Mouse (Mus musculus): ENCODE data around the gene Xrcc1.
A peak's percentile ranks its signal among the peaks of the same experiment; 100 is the strongest.
"Not testable (repeated sequence)": the region's sequence is repeated elsewhere in the genome, so short reads cannot be mapped to it uniquely, and the experiment has no call there.

Xrcc1 gene

DNA sequence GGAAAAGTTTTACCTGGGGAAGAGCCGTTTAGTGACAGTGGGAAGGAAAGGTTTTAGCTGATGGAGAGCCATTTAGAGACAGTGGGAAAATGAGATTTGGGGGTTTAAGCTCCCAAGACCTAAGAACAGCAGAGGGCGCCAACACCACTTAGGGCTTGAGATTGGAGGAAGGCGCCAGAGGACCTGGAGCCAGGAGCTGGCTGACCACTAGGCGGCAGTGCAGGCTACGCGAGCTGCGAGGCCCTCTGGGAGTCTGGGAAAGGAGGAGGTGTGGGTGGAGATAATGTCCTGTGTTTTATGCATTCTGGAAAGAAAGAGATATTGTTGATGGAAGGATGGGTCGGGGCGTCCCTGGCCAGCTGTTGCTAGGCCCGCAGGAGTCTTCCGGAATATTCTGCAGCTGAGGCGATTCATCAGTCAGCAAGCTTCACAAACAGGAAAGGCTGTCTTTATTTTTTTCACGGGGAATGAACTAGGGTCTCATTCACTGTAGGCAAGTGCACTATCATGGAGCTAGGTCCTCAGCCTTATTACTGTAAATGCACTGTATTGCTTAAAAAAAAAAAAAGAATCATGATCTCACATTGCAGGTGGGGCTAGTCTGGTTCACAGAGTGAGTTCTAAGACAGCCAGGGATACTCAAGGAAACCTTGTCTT lies 55.0 kb downstream of the Xrcc1 start:
- peak; percentile 95 for DNase-seq (ENCODE audit: low read depth, low spot score)

GRCm38 (mm10) chr7:24605561-24605960 lies 59.5 kb downstream of the Xrcc1 start:
- no peak for DNase-seq (ENCODE audit: low read depth, low spot score)

DNA sequence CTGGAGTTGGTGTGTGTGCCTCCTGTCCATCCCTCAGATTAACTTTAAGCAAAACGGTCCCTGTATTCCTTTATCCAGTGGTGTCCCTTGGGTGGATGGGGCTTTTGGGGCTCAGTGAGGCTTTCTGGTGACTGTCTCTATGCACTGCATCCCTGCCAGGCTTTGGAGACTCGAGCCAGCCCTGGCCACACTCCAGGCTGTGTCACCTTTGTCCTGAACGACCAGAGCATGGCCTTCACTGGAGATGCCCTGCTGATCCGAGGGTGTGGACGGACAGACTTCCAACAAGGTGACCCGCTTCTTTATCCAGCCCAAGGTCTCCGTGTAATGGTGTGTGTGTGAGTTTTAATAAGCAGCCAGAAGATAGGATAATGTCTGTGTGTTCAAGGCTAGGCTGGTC lies 60.0 kb downstream of the Xrcc1 start:
- DNase-seq (ENCODE audit: low read depth, low spot score) = no peak

- DNase-seq (ENCODE audit: low read depth, low spot score) = peak; percentile 72
Observed at GRCm38 (mm10) chr7:24608017-24608416, 61.9 kb downstream of the Xrcc1 start.

DNA sequence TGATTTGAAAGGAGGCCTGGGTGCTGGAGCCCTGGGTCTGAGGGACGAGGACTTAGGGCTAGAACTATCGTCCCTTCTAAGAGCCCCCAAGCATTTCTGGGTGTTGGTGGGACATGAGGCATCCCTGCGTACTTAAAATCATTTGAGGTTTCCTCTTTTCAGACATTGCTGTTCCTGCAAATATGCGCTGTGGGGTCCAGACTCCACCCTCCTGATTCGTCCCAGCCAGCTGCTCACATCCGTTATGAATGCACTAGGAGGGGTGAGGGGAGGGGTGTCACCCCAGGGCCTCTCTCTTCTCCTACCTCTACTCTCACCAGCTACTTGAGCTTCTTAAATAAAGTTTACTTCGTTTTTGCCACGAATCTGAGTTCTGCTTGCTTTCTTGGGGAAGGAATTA lies 62.5 kb downstream of the Xrcc1 start:
- DNase-seq (ENCODE audit: low read depth, low spot score) = no peak

GRCm38 (mm10) chr7:24610144-24610878 lies 64.2 kb downstream of the Xrcc1 start, which contains the start of gene Phldb3:
Gene Phldb3, plus strand, starts transcription at chr7:24610763.
- DNase-seq (ENCODE audit: low read depth, low spot score) = no peak

DNA sequence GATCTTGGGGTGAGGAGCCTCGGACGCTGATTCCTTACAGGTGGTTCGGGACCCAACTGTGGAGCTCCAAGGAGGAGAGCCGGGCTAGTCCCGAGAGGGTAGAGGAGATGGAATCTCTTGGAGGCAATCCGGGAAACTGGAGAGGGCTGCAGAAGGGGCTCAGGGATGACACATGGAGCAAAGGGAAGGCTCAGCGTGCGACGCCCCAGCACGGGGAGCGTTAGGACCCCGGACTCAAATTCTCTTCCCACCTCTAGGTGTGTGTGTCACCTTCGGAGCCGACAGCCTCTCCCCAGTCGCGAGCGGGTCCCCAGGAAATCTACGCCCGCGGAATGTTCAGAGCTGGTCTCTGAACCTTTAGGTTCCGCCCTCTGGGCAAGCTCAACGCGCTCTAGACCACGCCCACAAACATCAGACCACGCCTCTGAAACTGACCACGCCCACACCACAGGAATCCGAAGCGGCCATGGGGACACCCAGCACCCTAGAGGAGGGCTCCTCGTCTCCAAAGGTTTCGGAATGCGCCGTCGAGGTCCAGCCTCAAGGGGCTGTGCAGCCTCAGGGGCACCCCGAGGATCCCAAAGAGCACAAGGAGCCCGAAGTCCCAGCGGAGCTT lies 64.9 kb downstream of the Xrcc1 start:
- peak; percentile 80 for DNase-seq (ENCODE audit: low read depth, low spot score)

DNA sequence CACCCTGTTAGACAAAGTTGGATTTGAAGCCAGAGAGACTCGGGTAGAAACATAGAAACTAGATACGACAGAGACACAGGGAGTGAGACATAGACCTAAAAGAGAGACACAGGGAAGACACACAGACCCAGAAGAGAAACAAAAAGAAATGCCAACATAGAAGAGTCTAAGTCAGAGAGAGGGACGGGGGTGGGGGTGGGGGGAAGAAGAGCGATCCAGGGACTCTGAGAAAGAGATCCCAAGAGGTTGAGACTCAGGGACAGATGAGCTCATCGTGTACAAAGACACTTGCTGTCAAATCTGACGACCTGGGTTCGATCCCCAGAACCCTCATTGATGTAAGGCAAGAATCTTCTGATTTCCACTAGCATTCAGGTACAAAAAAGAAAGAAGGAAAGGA lies 65.6 kb downstream of the Xrcc1 start:
- no peak for DNase-seq (ENCODE audit: low read depth, low spot score)

DNA sequence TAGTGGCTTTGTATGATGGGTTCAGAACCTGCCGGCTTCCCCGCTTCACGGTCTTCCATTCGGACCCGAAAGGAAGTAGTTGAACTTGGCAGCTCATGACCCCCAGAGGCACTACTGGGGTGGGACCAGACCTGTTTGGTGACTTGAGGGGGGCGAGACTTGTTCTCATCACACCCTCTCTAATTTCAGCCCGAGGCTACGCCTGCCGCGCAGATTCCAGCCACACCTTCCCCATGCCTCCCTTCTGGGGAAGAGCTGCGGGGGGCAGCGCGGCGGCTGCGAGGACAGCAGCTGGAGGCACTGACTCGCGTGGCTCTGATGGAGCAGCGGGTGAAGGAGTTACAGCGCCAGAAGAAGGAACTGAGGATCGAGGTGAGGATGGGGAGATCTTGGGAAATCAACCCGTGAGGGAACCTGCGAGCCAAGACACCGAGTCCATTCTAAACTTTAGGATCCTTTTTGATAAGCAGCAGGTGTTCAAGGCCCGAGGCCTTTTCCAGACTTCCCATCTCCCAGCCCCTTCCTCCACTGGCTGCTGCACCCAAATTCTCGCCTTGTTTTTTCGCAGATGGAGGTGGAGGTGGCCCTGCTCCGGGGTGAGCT lies 66.3 kb downstream of the Xrcc1 start:
- peak; percentile 64 for DNase-seq (ENCODE audit: low read depth, low spot score)

DNA sequence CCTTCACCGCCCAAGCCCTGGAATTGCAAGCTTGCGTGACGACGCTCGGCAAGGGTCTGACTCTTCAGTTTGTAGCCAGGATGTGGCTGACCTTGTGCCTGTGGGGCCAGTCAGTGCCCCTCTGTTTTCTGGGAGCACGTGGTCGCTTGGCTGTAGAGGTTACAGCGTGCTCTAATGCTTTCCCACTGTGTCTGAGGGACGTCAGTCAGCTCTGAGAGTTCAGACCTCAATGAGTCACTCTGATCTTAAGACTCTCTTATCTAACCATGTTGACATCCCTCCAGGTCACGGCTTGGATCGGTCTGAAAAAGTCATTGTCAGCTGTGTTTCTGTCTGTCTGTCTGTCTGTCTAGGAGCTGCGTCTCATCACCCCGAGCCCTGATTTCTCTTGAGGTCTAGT lies 68.7 kb downstream of the Xrcc1 start:
- no peak for DNase-seq (ENCODE audit: low read depth, low spot score)

- DNase-seq (ENCODE audit: low read depth, low spot score) = no peak
Observed at GRCm38 (mm10) chr7:24617763-24618162, 71.7 kb downstream of the Xrcc1 start.

GRCm38 (mm10) chr7:24618374-24618773 lies 72.3 kb downstream of the Xrcc1 start:
- not testable (repeated sequence) for DNase-seq (ENCODE audit: low read depth, low spot score)

DNA sequence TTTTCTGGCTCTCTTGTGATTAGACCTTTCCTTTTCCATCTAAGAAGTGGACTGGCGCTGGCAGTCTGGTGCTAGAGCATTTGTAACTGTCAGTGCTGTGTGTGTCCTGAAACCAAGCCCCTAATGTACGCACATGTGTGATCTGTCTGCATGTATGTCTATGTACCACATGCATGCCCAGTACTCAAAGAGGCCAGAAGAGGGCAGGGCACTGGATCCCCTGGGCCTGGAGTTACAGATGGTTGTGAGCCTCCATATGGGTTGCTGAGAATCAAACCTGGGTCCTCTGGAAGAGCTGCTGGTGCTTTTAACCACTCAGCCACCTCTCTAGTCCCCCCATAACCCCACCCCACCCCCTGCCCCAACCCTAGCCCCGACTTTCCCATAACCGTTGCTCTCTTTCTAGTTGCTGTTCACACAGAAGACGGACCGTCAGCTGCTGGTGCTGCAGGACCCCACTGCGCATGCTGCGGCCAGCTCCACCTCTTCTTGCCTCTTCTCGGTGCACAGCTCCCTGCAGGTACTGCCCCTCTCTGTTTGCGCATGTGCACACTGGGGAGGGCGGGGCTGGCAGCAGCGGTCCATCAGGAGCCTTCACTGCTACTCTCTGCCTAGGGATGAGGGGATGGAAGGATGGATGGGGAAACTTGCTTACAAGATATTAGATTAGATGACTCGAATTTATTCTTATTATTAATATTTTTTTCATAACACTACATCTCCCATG lies 73.7 kb downstream of the Xrcc1 start:
- DNase-seq (ENCODE audit: low read depth, low spot score) = peak; percentile 94

DNA sequence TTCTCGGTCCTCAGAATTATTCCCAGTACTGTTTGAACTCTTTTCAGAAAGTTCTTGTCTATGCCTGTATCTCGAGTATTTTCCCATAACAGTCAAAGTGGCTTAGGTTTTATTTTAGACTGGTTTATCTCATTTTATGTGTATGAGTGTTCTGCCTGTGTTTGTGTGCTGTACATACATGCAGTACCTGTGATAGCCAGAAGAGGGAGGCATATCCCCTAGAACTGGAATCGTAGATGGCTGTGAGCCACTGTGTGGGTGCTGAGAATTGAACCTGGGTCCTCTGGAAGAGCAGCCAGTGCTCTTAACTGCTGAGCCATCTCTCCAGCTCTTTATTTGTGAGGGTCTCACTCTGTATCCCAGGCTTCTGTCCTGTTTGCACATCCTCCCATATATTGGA lies 75.1 kb downstream of the Xrcc1 start:
- DNase-seq (ENCODE audit: low read depth, low spot score) = peak; percentile 70

- DNase-seq (ENCODE audit: low read depth, low spot score) = no peak
Observed at GRCm38 (mm10) chr7:24622967-24623366, 76.9 kb downstream of the Xrcc1 start.

Measured in ES-CJ7 (cell line).